Mouse (Mus musculus) gastrocnemius, adult 8-10 months (tissue): ENCODE data around the gene Mroh2a. TPM values are rescaled to one million over a fixed set of nuclear protein-coding genes. Genes with fewer than 3 reads are reported as not detected.

Experiments used
- DNase-seq, 2 experiments: peaks; one replicate each; pipeline ENCODE4 v3.0.0; 2022; ENCODE audit warnings: low spot score in 2 of 2
- total RNA-seq, 4 experiments: library from RNA; stranded (reverse); gene quantifications; 2 replicates each; pipeline ENCODE4 v1.2.4; 2022

Gene Mroh2a
- total RNA-seq, 4 experiments from 2014 or later: not detected

DNA sequence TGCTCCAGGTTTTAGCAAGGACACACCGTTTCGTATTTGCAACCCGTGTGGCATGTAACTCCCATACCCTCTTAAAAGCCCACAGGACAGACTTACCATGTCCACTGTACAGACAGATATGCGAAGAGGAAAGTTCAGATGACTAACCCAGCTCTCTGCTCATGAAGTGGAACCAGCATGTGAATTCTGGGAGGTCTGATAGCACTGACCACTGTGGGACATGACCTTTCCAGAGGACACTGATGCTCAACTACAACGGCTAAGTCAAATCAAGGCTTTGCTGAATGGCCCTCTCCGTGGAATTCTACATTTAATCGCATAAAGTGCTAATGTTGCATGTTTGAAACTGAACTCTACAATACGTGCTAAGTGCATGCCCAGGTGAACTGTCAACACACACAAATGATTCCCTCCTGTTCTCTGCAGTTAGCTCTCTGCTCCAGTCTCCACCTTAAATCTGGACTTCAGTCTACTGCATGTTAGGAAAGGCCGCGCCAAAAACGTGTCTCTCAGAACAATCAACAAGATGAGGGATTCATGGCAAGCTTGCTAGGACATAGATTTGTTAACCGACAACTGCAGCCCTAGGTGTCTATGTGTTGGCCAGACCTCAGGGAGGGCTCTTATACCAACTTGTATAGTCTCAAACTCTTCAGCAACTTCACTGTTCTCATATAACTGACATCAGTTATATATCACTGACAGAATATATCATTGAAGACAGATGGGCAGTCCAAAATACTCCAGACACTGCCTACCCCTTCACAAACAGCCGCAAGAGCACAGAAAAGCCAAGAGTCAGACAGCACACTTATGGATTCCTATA, 49.1 kb downstream of the Mroh2a start:
- peak in 1 of 2 experiments; percentile 7 for DNase-seq

DNA sequence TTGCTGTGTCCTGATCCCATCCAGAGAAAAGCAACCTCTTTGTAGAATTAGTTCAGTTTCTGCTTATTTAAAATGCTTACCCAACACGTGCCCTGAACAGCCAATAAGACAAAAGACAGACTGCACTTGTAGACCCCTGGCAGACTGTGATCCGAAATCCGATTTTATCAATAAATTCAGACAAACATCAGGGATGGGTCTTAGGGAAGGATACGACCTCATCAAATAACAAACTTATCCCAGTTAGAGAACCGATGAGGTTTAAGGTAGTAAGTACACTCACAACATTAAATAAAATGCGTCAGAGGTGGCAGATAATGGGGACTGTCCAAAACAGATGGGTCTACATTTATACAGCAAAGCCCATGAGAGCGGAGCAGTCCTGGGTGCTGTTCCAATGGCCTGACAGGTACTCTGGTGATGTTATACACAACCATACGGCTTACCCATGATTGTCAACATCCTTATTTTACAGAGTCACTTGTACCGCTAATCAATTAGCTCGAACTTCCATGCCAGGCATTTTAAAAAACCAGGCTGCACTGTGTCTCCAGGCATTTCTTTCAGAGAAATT, 49.8 kb downstream of the Mroh2a start:
- no peak for DNase-seq

DNA sequence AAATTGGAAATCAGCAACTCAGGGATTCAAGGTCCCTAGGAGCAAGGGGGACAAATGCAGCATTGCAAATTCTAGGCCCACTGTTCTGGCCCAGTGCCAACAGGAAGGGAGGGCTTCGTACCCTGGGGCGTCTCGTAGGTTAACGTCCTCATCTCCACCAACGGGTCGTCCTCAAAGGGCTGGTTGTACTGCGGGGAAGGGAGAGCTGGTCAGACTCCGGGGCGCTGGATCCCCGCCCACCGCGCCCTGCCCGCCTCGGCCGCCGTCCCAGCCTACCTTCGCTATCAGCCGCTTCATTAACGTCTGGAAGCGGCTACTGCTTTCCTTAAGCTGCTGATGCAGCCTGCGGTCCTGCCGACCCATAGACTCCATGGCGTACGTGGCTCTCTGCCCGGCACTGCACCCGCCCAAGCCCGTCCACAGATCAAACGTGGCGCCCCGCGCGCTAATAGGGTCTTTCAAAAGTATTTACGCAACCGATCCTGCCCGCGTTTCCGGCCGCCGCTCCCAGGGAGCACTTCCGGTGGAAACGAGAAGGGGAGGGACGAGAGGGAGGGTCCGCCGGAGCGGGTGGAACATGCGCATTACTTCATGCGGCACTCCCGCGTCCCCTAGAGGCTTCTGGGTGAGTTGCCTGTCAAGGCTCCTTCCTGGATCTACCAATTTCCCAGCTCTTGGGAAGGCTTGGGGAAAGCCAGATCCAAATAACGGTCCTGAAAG, 50.5 kb downstream of the Mroh2a start, which contains the start of the genes Hjurp and Trpm8:
Hjurp (minus strand) TSS at position 536 of the 720 bp plus-strand sequence.
Trpm8 (plus strand) TSS at position 564 of the 720 bp plus-strand sequence.
- peak; percentile 100 for DNase-seq

DNA sequence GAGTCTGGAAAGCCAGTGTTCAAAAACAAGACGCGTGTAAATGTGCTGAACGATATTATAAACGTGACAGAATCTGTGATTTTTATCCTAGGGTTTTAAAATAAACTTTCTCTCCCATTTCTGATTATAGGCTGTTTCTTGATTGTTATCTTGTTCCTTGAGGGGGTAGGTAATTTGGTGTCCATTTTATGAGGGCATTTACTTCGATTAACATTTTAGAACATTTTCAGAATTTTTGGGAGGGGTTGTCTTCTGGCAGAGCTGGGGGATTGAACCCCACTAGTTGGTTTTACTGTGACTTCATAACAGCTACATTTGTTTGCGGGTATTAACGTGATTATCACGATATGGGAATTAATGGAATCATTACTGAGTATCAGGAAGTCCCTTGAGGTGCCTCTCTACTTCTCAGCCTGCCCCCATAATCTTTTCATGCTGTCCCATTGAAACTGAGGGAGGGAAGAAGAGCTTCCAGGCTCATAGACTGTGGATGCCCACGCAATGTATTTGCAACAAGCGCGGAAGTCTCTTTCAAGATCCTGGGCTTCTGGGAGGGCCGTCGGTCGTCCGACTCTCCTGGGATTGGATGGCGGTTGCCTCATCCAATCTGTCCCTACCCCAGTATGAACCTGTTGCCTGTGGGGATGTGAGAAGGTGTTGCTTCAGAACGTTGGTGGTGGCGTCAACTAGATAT, 51.2 kb downstream of the Mroh2a start:
- DNase-seq: no peak

DNA sequence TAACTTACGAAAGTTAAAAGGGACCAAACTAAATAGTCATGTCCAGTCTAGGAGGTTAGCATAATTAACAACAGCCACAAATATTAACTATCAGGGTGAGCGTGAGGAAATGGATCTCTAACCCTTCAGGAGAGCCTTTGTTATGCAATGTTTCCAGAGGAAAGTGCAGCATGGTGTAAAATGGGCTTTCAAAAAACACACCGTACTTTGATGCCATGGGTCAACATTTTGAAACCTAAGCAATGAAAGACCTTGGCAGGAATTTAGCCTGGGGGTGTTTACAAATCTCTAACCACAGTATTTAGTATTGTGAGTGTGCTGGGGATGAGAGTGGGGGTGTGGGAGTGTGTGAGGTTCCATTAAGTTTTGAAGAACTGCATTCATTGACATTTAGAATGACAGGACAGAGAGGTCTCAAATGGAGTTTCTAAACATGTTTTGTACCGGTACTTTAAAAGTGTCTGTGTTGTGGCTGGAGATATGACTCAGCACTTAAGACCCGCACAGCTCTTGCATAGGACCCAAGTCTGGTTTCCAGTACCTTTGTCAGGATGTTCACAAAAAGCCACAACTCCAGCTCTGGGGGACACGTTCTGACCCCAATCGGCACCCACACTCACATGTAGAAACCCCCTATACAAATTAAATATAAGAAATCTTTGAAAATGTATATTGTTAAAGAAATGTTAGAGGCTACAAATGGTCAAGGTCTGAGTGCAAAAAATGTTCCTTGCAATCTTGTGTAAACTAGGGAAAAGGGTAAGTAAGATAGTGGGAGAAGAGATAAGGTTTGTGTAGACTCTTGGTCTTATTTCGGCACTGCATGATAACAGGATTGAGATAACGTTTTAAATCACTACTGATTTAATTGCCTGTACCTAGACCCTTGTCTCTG, 52.6 kb downstream of the Mroh2a start:
- DNase-seq: no peak

DNA sequence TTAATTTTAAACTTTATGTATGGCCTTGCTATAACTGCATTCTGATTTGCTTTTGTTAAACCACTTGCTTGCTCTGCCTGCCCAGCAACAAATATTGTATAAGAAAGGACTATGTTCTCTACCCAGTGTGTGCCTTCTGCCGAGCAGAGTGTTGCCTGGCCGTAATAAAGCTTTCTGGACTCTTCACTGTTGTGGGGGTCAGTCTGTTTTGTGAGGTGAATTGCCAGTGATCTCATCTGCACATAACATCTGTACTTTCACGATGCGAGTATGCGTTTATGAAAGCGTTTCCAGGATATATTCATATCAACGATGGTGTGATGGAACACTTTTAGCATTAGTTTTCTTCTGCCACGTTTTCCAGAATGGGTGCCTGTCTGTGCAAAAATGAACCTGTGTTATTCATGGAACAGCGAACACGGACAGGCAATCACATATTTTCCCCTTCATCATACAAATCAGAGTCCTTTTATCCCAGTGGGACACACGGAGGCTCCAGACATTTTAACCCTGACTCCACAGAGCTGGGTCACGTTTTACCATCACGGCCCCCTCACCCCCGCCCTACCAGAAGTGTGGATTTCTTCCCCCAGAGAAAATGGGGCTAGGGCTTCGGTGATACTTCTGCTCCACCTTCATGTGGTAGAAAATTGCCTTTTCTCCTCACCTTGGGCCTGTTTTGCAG, 53.4 kb downstream of the Mroh2a start:
- no peak for DNase-seq

DNA sequence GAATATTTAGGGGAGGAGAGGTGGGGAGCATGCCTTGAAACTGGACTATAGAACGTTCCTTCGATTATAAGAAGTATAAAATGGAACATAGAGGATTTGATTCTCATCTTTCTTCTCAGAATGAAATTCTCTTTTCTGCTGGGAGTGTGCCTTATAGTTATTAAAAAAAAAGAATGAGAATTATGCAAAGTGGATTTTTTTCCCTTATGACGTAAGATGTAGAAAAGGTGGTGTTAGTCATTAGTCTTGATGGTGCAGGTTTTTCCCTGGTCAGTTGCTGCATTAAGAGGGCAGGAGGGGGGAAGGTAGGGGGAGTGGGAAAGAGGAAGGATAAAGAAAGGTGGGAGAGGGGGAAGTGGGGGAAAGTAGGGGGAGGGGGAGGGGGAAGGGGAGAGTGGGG, 55.5 kb downstream of the Mroh2a start:
- DNase-seq: no peak

DNA sequence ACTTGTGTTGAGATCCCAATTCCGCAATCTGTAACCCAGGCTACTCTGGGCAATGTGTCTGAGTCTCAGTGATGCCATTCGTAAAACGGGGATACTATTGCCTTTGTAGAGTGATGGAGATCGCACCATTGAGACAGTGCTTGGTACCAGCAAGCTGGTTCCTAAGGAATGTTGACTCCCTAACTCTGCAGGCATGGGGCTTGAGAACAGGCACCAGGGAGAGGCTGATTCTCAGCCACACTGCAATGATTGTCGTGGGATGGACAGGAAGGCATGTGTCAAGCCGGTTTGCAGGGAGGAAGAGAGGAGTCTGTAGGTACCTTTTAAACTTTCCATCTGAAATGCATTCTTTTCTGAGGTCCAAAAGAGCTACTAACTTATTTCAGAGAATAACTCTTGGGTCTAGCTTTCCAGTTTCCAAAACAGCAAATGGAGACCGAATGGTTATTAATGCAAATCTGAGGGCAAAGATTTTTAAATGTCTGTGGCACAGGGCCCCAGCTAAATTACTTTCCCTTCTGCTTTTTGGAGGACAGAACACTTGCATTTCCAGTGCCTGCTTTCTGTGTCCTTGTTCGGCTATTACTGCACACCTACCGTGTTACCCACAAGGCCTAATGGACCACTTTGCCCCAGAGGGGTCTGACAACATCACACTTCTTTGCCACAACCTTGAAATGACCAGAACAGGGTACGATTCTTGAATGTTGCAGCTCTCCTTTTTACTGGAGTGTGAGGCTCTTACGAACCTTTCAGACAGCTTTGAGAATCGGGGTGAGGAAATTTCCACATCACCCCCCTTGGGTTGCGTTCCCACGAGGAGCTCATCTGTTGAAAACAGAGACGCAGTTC, 56.8 kb downstream of the Mroh2a start:
- no peak for DNase-seq

DNA sequence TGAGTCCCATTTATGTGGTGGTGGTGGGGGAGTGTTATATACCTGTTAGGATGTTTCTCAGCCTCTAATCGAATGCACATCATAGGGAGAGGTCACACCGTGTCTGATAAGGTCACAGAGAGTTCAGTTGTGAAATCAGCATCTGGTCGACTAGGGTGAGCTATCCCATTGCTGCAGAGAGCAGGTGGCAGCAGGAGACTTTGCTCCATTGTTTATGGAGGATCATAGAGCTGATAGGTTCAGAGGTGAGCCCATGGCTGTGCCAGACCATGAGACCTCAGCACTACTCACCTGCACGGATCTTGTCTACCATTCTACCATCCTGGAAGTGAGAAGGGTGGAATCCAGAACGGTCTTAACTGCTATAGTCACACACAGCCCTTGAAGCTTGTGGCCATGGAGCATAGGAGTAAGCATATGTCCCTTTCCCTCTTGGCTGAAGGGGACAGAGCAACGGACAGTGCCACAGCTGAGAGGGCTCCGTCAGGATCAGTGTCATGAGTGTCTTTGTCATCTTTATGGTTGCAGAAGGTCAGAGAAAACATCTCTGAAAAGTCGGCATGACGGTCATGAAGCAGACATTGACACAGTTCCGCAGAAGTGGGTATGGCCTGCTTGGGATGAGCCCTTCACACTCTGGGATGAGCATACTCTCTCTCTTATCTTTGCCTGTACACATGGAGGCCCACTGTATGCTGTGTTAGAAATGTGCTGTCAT, 57.6 kb downstream of the Mroh2a start:
- DNase-seq: no peak

DNA sequence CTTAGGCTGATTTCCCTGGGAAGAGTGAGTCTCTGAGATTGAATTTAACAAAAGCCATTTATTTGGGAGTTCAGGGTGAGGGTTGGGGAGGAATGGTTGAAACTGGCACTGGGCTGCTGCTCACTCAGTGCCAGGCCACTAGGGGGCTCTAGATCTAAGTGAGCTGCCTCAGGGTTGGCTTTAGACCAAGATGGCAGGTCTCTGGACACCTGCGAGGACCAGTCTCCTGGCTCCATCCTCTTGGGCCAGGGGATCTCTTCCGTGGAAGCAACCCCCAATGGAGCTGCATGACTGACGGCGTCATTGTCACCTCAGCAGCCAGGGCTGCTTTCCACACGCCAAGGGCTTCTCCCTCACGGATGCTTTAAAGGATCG, 58.1 kb downstream of the Mroh2a start:
- no peak for DNase-seq

DNA sequence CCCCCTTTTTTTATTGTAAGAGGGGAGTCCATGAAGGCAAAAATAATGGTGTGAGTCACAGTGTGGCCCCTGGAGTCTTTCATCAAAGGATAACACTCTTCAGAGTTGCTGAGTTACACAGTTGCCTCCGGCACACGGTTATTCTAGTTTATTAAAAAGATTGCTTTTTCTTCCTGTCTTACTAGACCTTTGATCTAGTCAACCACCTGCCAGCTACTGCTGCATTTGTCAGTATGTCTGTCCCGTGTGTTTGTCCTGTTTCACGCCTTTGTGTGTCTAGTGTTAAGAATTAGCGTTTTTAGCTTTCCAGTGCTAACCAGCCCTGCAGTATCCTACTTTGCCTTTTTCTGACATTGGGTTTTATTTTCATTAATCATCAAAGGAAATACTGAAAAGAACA, 58.9 kb downstream of the Mroh2a start:
- DNase-seq: no peak

DNA sequence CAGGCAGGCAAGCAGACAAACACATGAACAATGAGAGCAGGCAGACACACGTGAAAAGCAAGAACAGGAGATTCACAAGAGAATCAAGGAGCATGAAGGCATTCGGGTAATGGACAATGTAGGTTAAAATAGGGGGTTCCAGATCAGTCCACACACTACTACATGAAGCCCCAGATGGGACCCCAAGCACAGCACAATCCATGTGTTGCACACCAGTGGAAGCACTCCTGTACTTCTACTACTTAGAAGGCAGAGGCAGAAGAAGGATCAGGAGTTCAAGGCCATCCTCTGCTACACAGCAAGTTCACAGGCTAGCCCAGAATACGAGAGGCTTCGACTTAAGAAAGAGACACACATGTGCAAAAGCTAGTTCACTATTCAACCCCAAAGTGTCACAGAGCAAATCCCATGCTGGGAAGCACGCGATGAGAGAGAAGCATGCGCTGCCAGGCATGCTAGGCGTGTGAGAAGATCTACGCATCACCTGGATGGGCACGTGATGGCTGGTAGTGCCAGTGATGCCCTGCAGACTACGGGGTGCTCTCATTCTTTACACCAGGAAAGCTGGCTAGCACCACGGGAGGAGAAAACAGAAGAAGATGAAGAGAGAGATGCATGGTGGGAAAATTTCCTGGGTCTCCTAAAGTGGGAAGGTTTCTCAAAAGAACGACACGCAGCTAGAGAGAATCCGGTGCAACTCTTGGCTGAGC, 59.5 kb downstream of the Mroh2a start:
- no peak for DNase-seq

DNA sequence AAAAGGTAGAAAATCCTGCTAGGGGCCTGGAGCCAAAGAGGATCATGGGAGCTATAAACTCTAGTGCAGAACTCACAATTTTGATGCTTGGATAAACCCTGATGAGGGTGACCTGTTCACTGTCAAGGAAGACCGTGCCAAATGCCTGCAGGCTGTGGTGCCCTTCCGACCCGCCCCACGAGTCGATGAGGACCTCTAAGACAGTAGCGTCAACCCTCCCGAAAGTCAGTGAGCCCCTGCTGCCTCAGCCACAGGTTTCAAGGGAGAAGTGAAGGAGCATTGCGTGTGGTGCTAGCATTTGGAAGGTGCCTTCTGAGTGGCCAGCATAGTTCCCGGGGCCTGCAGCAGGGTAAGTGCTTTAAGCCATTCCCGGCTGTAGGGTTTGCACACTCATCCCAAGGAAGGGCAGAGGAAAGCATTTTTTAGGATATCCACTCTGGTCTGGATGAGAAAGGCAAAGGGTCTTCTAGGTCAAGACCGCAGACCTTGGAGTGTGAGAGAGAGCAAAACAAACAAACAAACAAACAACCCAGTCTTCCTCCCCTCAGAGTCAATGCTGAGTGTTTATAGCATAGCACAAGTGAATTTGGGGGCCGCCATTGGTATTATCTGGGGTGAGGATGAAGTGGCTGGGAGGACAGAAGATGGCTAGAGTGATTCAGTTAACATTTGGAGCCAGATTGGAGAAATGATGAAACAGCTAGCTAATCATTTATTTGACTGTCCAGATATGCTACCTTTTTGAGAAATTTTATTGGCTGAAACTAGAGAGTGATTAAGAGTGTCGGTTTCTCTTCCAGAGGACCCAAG, 60.3 kb downstream of the Mroh2a start:
- no peak for DNase-seq

DNA sequence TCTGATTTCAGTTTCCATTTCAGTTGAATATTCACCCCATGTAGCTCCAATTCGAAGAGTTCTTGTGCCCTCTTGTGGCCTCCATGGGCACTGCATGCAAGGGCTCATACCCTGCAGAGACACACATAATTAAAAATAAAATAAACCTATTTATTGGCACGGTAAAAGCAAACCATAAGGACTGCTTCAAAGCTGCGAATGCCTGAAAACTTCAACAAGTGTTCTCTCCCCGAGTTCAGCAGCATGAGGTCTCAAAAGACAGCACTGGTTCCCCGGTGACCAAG, 60.9 kb downstream of the Mroh2a start:
- peak in 1 of 2 experiments; percentile 24 for DNase-seq

DNA sequence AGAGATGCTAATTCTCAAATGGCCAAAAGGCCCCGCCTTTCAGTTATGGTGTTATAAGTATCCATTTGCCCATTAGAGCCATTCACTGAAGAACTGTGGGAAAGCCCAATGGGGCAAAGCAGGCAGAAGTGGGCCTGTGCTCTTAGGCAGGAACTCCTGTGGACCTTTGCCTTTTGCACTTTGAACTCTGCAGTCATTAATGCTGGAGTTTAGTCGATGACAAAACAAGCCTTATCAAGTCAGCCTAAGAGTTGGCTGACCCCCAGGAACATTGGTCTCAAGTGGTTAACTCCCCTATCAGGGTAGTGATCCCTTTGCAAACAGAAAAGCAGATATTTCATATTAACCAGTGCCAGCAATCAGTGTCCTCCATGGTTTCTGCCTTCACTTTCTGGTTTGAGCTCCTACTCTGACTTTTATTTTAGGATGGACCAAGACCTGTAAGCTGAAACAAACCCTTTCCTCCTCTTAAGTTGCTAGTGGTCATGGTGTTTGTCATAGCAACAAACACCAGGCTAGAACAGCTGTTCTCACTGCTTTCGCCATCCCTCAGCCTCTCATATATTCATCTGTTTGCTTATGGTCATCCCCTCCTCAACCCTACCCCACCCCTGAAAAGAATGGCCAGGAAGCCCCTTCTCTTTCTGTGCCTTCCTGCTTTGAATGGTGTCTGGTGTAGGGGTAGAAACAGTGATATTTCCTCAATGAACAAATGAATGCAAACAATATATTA, 61.4 kb downstream of the Mroh2a start:
- no peak for DNase-seq

DNA sequence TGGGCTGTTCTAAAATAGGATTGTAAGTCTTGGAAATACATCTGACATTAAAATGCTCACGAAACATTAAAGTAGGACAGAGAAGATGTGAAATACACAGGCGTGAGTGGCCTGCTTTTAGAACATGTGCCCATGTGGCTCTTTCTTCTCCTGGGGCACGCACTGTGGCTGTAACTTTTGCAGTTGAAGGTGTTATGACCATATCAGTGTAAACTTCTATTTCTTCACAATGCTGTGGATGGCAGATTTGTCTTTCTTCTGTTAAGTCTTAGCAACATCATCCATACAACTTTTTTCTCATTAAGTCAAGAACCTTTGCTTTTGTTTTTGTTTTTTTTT, 62.0 kb downstream of the Mroh2a start:
- DNase-seq: no peak

DNA sequence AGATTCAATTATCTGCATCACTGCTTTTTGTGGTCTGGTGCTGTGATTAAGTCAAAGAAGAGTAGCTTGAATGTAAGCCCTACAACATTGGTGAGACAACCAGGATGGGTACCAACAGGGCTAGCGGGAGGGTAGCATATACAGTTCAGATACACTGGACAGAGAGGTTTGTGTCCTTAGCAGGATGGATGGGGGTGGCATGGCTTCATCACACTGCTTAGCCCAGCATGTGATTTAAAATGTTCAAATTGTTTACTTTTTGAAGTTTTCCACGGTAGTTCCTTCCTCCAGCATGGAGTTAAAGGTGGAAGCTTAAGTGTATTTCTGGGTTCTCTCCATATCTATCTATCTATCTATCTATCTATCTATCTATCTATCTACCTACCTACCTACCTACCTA, 62.4 kb downstream of the Mroh2a start:
- no peak for DNase-seq
